Mouse (Mus musculus): ENCODE results near the gene St6galnac3. TPM values are rescaled to one million over a fixed set of nuclear protein-coding genes. Genes with fewer than 3 reads are reported as not detected.

The St6galnac3 gene
- total RNA-seq, 1 experiment from 2014 or later, result 6.8 TPM

DNA sequence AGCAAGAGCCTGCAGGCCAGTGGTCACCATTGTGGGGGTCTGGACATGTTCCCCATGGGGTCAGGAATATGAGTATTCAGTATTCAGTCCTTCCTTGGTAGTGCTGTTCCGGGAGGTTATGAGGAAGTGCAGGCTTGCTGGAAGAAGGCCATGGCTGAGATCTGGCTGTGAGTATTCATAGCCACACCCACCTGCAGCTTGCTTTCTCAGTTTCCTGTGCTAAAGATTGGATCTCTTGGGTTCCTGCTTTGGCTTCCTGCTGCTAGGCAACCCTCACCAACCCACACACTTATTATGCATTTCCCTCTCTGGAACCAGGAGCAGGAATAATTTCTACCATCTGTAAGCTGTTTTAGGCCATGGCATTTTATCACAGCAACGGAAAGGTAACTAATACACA, 267.8 kb downstream of the St6galnac3 start:
- no peak for ATAC-seq (ENCODE audit: extremely low read depth, insufficient number of reproducible peaks, low FRiP score, poor library complexity, severe bottlenecking)

DNA sequence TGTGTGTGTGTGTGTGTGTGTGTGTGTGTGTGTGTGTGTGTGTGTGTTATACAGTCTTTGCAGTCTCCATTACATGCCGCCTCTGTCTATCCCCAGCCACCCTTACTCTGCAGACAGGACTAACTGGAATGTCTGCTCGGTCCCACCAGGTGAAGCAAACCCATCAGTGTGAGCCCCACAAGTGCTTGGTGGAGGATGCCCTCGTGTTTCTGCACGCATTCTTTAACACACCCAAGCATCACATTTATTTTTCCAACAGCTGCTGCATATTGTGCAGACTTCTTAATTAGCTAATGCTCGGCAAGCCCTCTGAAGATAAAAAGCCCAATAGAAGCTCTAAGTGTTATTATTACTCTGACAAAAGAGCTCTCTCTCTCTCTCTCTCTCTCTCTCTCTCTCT, 268.7 kb downstream of the St6galnac3 start:
- no peak for ATAC-seq (ENCODE audit: extremely low read depth, insufficient number of reproducible peaks, low FRiP score, poor library complexity, severe bottlenecking)

DNA sequence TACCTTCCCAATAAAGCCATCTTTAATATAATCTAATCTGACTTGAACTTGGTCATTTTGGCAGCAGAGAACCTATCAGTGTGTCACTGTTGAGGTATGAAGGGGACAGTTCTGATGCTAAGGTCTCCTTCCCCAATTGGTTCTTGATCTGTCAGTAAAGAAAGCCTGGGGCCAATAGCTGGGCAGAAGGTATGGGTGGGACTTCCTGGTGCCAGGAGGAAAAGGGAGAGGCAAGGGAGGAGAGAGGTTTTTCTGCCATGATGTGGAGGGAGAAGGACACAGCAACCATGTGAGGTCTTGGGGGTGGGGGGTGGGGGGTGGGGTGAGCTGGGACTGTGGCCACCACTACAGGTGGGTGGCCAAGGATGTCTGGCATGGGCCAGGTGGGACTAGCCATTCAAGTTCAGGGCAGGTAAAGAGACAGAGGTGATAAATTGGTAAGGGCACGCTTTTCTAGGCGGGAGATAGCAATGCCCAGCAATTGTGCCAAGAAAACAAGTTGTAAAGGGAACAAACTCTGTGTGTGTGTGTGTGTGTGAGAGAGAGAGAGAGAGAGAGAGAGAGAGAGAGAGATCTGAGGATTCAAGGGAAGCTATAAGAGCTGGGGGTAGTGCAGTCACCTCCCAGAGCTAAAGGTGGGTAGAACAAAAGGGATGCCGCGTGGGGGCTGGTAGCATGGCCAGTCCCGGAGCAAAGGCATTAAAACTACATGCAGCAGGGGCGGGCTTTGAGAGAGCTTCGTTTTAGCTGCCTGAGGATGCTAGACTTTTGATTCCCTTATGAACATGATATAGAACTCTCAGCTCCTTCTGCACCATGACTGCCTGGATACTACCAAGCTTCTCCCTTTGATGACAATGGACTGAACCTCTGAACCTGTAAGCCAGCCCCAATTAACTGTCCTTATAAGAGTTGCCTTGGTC, 271.6 kb downstream of the St6galnac3 start:
- no peak for ATAC-seq (ENCODE audit: extremely low read depth, insufficient number of reproducible peaks, low FRiP score, poor library complexity, severe bottlenecking)

GRCm38 (mm10) chr3:153452299-153452996, 272.5 kb downstream of the St6galnac3 start:
- no peak for ATAC-seq (ENCODE audit: extremely low read depth, insufficient number of reproducible peaks, low FRiP score, poor library complexity, severe bottlenecking)

GRCm38 (mm10) chr3:153441329-153441728, 283.6 kb downstream of the St6galnac3 start:
- ATAC-seq (ENCODE audit: extremely low read depth, insufficient number of reproducible peaks, low FRiP score, poor library complexity, severe bottlenecking), result no peak

GRCm38 (mm10) chr3:153436076-153437021, 288.6 kb downstream of the St6galnac3 start:
- ATAC-seq (ENCODE audit: extremely low read depth, insufficient number of reproducible peaks, low FRiP score, poor library complexity, severe bottlenecking), result no peak

- no peak for ATAC-seq (ENCODE audit: extremely low read depth, insufficient number of reproducible peaks, low FRiP score, poor library complexity, severe bottlenecking)
Observed at GRCm38 (mm10) chr3:153433010-153433409, 292.0 kb downstream of the St6galnac3 start.

GRCm38 (mm10) chr3:153432053-153432816, 292.7 kb downstream of the St6galnac3 start:
- ATAC-seq (ENCODE audit: extremely low read depth, insufficient number of reproducible peaks, low FRiP score, poor library complexity, severe bottlenecking), result no peak

- no peak for ATAC-seq (ENCODE audit: extremely low read depth, insufficient number of reproducible peaks, low FRiP score, poor library complexity, severe bottlenecking)
Observed at GRCm38 (mm10) chr3:153429840-153430239, 295.1 kb downstream of the St6galnac3 start.

- no peak for ATAC-seq (ENCODE audit: extremely low read depth, insufficient number of reproducible peaks, low FRiP score, poor library complexity, severe bottlenecking)
Observed at GRCm38 (mm10) chr3:153421918-153422290, 303.1 kb downstream of the St6galnac3 start.

DNA sequence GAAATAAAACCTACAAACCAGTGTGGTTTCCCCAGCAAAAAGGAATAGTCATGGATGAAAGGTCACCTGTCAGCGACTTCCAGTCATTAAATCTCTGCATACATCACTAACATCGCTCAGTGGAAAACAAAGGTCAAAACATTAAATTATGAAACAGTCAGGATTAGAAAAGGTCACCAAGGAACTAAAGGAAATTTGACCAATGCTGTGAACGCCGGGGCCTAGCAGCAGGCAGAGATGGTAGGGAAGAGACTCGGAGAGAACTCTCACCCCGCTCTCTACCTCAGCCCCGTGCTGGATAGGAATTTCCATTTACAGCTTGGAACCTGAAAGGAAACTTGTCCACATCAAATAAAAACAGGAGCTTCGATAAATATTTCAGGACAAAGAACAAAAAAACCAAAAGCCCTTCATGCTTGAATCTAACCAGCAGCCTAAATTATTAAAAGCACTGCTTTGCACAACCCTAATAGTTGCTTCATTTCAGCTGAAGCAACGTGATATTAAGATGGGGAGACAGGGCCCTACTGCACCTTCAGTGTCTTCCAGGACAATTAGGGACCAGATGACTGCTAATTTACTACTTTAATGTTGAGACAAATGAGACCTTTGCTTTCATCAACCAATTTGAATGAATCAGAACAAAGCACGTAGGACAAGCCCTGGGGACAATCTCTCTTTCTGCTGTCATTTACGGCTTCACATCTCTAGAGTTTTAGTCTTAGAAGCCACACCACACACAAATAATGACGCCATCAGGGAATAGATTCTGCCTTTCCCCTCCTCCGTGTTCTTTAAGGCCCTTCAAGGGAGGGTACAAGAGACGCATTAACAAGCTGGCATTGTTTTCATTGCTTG, 303.7 kb downstream of the St6galnac3 start:
- no peak for ATAC-seq (ENCODE audit: extremely low read depth, insufficient number of reproducible peaks, low FRiP score, poor library complexity, severe bottlenecking)

DNA sequence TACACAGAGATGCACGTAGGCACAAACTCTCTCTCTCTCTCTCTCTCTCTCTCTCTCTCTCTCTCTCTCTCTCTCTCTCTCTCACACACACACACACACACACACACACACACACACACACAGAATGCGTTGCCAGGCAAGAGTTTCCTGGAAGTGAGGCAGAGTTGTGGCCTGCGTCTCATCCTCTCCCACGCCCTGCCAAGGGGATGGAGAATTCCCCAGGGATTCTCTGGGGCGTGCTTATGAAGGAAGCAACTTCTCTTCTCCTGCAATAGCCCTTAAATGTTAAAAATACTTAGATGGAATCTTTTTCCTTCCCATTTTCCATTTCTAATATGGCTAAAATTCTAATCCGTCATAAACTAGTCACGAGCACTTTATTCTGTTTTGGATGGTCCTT, 305.6 kb downstream of the St6galnac3 start:
- ATAC-seq (ENCODE audit: extremely low read depth, insufficient number of reproducible peaks, low FRiP score, poor library complexity, severe bottlenecking), result no peak

DNA sequence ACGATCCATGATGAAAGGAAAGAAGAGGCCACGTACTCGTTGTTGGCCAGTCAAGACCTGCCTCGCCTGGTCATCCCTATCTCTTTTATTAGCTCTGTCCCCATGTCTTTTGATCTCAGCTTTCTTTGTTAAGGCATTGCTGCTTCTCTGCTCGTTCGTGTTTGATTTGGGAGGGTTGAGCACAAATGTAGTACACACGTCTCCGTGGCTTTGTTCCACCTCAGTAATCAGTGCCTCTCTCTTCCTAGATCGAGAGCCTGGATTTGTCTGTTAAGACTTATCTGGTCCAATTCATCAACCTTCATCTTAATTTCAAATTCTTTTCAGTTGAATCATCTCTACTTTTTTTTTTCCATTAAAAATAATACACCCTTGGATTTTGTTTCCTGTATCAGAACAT, 308.0 kb downstream of the St6galnac3 start:
- ATAC-seq (ENCODE audit: extremely low read depth, insufficient number of reproducible peaks, low FRiP score, poor library complexity, severe bottlenecking), result no peak

DNA sequence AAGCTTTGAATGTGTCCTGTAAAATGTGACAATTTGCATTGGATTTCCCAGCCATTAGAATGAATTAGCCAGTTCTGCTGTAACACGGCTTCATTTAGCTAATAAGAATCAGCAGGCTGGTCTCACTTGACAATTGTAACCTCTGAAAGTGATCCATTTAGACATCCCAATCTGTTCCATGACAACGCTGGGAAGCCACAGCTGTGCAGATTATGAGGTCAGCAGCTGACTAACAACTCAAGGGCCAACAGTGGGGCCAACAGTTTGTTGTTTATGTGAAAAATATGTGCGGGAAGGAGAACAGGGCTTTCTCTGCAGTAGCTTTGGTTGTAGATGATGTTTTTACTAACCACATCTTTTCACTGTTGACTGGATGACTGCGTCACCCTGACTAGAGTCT, 308.6 kb downstream of the St6galnac3 start:
- no peak for ATAC-seq (ENCODE audit: extremely low read depth, insufficient number of reproducible peaks, low FRiP score, poor library complexity, severe bottlenecking)

DNA sequence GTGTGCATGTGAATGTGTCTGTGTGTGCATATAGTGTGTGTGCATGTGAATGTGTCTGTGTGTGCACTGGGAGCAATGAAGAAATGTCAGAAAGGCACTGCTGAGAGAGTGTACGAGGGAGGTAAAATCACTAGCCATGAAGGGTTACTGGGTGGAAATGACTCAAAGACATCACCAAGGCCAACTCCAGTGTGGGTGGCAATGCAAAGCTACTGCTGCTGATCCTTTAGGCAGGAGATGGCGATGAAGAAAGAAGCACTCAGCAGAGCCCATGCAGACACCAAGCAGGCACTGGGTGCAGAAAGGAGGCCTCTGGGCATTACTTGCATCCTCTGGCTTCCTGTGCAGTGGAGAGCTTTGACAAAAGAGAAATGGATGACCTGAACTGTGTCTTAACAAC, 310.8 kb downstream of the St6galnac3 start:
- no peak for ATAC-seq (ENCODE audit: extremely low read depth, insufficient number of reproducible peaks, low FRiP score, poor library complexity, severe bottlenecking)

DNA sequence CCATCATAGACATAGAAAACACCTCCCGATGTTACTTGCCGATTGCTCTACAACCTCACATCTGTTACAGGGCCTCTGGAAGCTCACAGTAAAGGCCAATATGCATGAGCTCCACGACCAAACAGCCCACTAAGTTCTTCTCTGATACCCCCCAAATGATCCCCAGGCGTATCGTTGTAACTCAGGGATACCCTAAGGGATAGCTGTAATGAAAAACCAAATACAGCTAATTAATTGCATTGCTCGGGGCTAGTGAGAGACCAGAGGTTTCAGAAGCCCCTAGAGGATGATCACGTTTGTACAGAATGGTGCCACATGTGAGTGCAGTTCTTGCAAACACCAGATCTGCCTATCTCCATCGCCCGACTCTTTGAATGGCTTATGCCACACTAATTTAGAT, 315.7 kb downstream of the St6galnac3 start:
- ATAC-seq (ENCODE audit: extremely low read depth, insufficient number of reproducible peaks, low FRiP score, poor library complexity, severe bottlenecking), result no peak

DNA sequence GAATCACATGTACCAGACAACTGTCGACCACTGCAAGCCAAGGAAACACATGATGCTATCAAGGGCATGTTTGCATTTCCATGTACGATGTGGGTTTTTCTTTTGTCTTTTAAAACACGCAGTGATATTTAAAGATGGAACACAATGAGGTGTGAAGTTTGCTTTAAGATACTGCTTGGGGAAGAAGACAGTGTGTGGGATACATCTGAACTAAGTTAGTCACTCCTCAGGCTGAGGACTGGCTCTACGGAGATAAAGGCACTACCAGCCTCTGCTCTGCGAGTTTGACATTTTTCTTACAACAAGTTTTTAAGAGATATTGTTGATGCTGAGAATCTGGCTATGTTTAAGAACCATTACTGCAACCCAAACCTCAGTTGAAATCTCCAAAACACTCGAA, 316.6 kb downstream of the St6galnac3 start:
- no peak for ATAC-seq (ENCODE audit: extremely low read depth, insufficient number of reproducible peaks, low FRiP score, poor library complexity, severe bottlenecking)

DNA sequence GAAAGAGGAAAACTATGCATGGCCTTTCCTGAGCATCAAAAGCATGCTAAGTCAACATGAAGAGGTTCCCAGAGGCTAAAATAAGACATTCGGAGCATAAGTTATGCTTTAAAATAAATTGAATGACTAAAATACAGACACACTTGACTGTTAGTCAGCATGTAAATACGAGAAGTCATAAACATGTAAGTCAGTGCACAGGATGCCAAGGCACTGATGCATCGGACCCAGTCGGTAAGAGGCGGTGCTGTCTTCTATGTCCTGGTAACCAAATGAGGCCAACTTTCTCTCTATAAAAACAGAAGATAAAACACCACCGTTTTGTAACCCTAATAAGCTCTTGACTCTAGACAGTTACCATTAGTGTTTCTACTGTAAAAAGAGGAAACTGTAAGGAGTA, 317.3 kb downstream of the St6galnac3 start:
- ATAC-seq (ENCODE audit: extremely low read depth, insufficient number of reproducible peaks, low FRiP score, poor library complexity, severe bottlenecking), result no peak
